Mouse (Mus musculus) heart, embryonic 11.5 days (tissue): ENCODE data around the gene Olfr701. TPM values are rescaled to one million over a fixed set of nuclear protein-coding genes. Genes with fewer than 3 reads are reported as not detected.

Experiments used
- polyA plus RNA-seq: library from polyadenylated mRNA; unstranded; fragments of >200 nt; fragmentation: Nextera tagmentation; extraction: Ambion mirVana; gene quantifications from 2 replicates; pipeline ENCODE4 v1.2.1, GENCODE M21; 2014

Gene Olfr701
- polyA plus RNA-seq, 1 experiment from 2014 or later = not detected

Other genes with a start within 250 kb of the Olfr701 start
- gene Olfr693, start 133.5 kb upstream of the Olfr701 start, polyA plus RNA-seq = not detected in 2 replicates
- gene Olfr694, start 122.3 kb upstream of the Olfr701 start, polyA plus RNA-seq = not detected in 2 replicates
- not detected in 2 replicates for gene Olfr695, start 97.7 kb upstream of the Olfr701 start, polyA plus RNA-seq
- not detected in 2 replicates for gene Olfr697, start 71.7 kb upstream of the Olfr701 start, polyA plus RNA-seq
- not detected in 2 replicates for gene Olfr698, start 58.7 kb upstream of the Olfr701 start, polyA plus RNA-seq
- gene Olfr699, start 20.9 kb upstream of the Olfr701 start, polyA plus RNA-seq = not detected in 2 replicates
- not detected in 2 replicates for gene Olfr700, start 5.3 kb upstream of the Olfr701 start, polyA plus RNA-seq
- not detected in 2 replicates for gene Olfr702, start 19.8 kb downstream of the Olfr701 start, polyA plus RNA-seq
- not detected in 2 replicates for gene Olfr703, start 29.2 kb downstream of the Olfr701 start, polyA plus RNA-seq
- not detected in 2 replicates for gene Olfr704, start 49.1 kb downstream of the Olfr701 start, polyA plus RNA-seq
- not detected in 2 replicates for gene Olfr705, start 62.8 kb downstream of the Olfr701 start, polyA plus RNA-seq
- not detected in 2 replicates for gene Olfr706, start 74.0 kb downstream of the Olfr701 start, polyA plus RNA-seq
- gene Olfr707, start 87.1 kb downstream of the Olfr701 start, polyA plus RNA-seq = not detected in 2 replicates
- not detected in 2 replicates for gene Olfr1532-ps1, start 93.9 kb downstream of the Olfr701 start, polyA plus RNA-seq
- gene Olfr709-ps1, start 118.1 kb downstream of the Olfr701 start, polyA plus RNA-seq = not detected in 2 replicates
- not detected in 2 replicates for gene Olfr710, start 134.2 kb downstream of the Olfr701 start, polyA plus RNA-seq
- gene Olfr6, start 149.8 kb downstream of the Olfr701 start, polyA plus RNA-seq = not detected in 2 replicates
- not detected in 2 replicates for gene Olfr711, start 161.3 kb downstream of the Olfr701 start, polyA plus RNA-seq
- not detected in 2 replicates for gene Olfr2, start 191.9 kb downstream of the Olfr701 start, polyA plus RNA-seq
- not detected in 2 replicates for gene Olfr713, start 217.0 kb downstream of the Olfr701 start, polyA plus RNA-seq